ENCODE assay signal across 19 mouse cellular contexts in genomic region chr7:122575056-122575455, GRCm38 (mm10).
DNase-seq lines count a peak whose midpoint lies in the region; ATAC-seq and TF ChIP-seq lines count a peak whose summit lies in the region.
"Had no signal": no experiment of that assay in that cellular context is flagged by ENCODE, and none has a peak within 500 bp of the region (broad histone marks: within the 10 kb centered on the region; RNA-seq: fewer than 3 reads in every experiment).

No protein-coding gene starts in this region.

- no peak for DNase-seq in kidney, postnatal 14 days
- no peak for DNase-seq in left cerebral cortex, adult 2 months (ENCODE audit: extremely low spot score in 1 of 2, low spot score in 2 of 2)
- DNase-seq in left cerebral cortex, adult 18-20 months (ENCODE audit: low spot score in 2 of 2), result no peak
- no peak for DNase-seq in lung, adult 18-20 months
- no peak for DNase-seq in thymus, postnatal 14 days
- DNase-seq: adrenal gland, adult 8-10 months; adrenal gland, postnatal 36 days; cerebellum, adult 11 months; cerebellum, adult 9-10 months; cerebellum, postnatal 25 days; forebrain, postnatal 0 days; gastrocnemius, postnatal 36 days; heart, adult 18-20 months had no signal

- H3K4me1 ChIP-seq in kidney, embryonic 14.5 days (ENCODE audit: control insufficient read depth, insufficient read depth, low read length), result no peaks in the 10 kb centered on the region
- H3K4me1 ChIP-seq in cortical plate, adult 2 months (ENCODE audit: control insufficient read depth, insufficient read depth, low read length), result peaks cover 12% of the 10 kb centered on the region
- H3K4me1 ChIP-seq: heart, embryonic 15.5 days; hindbrain, embryonic 15.5 days had no signal

- WGBS in kidney, embryonic 14.5 days, result 85% methylated on average over 5 of the region's 5 CpGs

- TF ChIP-seq POLR2A in cortical plate, adult 2 months (IDR thresholded peaks at IDR 0.05; ENCODE audit: extremely low read depth, insufficient read depth, low read length), result no peak

- H3K36me3 ChIP-seq in kidney, embryonic 14.5 days (ENCODE audit: control insufficient read depth, insufficient read depth, low read length), result no peaks in the 10 kb centered on the region
- H3K36me3 ChIP-seq: heart, embryonic 15.5 days; hindbrain, embryonic 15.5 days had no signal

- 0 out of 2 replicates have a peak, but pooled peaks have one; percentile 24 for ATAC-seq in kidney, embryonic 14.5 days (ENCODE audit: low FRiP score, low TSS enrichment)
- ATAC-seq: forebrain, embryonic 13.5 days; forebrain, postnatal 0 days had no signal

- H3K9me3 ChIP-seq in kidney, embryonic 14.5 days (ENCODE audit: control insufficient read depth, low read length), result no peaks in the 10 kb centered on the region
- H3K9me3 ChIP-seq: forebrain, embryonic 13.5 days; heart, embryonic 15.5 days; hindbrain, embryonic 15.5 days had no signal

- no peak overlapping the region for H3K4me2 ChIP-seq in kidney, embryonic 14.5 days (replicated peaks; ENCODE audit: low read depth, low read length)
- H3K4me2 ChIP-seq: forebrain, embryonic 13.5 days; heart, embryonic 11.5 days; heart, embryonic 15.5 days; hindbrain, embryonic 15.5 days had no signal

- no peak overlapping the region for H3K4me3 ChIP-seq in kidney, embryonic 14.5 days (ENCODE audit: low read length)
- H3K4me3 ChIP-seq in left cerebral cortex, adult 2 months, result no peak overlapping the region
- H3K4me3 ChIP-seq in cortical plate, adult 2 months (ENCODE audit: insufficient read depth, low read length), result no peak overlapping the region
- H3K4me3 ChIP-seq: forebrain, embryonic 13.5 days; heart, embryonic 15.5 days; hindbrain, embryonic 15.5 days had no signal

- H3K27me3 ChIP-seq in kidney, embryonic 14.5 days (ENCODE audit: control insufficient read depth, insufficient read depth, low read length), result no peaks in the 10 kb centered on the region
- H3K27me3 ChIP-seq: forebrain, embryonic 13.5 days; heart, embryonic 15.5 days; hindbrain, embryonic 15.5 days had no signal

- no peak overlapping the region for H3K27ac ChIP-seq in kidney, embryonic 14.5 days (ENCODE audit: low read depth, low read length)
- peak overlapping the region; percentile 78 for H3K27ac ChIP-seq in left cerebral cortex, adult 2 months
- peak overlapping the region; percentile 24 for H3K27ac ChIP-seq in cortical plate, adult 2 months (ENCODE audit: insufficient read depth, low read length)
- H3K27ac ChIP-seq: forebrain, embryonic 13.5 days; heart, embryonic 15.5 days; hindbrain, embryonic 15.5 days had no signal

- intact Hi-C loops in left cerebral cortex, adult 2 months (cut with DNase I), result loop anchor here (2.0 to 10.0 kb wide), 2 partner anchors 96 to 130 kb away; partner anchors contain the start of gene Cacng3

- TF ChIP-seq CTCF in left cerebral cortex, adult 2 months (IDR thresholded peaks at IDR 0.05), result no peak
- TF ChIP-seq CTCF in cortical plate, adult 2 months (IDR thresholded peaks at IDR 0.05; ENCODE audit: extremely low read depth, insufficient read depth, low read length), result no peak

- no peak overlapping the region for H3K9ac ChIP-seq in kidney, embryonic 14.5 days (ENCODE audit: low read depth, low read length)
- H3K9ac ChIP-seq: forebrain, embryonic 13.5 days; forebrain, postnatal 0 days; heart, embryonic 15.5 days; hindbrain, embryonic 15.5 days had no signal
